Mouse (Mus musculus) frontal cortex, postnatal 10 days (tissue): Measurements from ENCODE around the gene Mylk4.

Source experiments
- DNase-seq, 2 experiments: peaks; one replicate each; pipeline ENCODE4 v3.0.0; 2022; ENCODE audit warnings: low spot score in 2 of 2, mixed read lengths in 1 of 2

Gene Mylk4

DNA sequence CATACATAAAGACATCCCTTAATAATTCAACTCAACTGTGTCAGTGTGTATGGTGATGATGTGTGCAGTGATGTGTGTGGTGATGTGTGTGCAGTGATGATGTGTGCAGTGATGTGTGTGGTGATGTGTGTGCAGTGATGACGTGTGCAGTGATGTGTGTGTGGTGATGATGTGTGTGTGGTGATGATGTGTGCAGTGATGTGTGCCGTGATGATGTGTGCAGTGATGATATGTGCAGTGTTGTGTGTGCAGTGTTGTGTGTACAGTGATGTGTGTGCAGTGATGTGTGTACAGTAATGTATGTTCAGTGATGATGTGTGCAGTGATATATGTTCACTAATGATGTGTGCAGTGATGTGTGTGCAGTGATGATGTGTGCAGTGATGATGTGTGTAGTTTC lies 75.9 kb downstream of the Mylk4 start:
- DNase-seq = no peak

- no peak for DNase-seq
Observed at GRCm38 (mm10) chr13:32706651-32707288, 77.0 kb downstream of the Mylk4 start.

- no peak for DNase-seq
Observed at GRCm38 (mm10) chr13:32705315-32705714, 78.4 kb downstream of the Mylk4 start.

DNA sequence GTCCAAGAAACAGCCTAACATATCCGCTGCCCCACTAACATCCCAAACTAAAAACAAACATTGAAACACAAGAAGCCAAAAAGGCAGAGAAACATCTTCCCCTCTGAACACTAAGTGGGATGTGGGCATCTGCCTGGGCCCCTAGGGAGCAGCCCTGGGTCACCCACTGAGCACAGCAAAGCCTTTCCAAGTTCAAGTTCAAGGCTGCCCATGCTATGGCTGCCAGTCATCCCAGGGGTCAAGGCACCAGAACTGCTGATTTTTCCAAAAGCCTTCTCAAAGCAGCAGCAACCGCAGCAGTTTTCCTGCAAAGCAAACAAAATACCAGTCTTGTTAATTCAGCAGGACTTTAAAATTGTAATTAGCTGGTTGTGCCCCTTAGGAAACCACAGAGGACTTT lies 78.8 kb downstream of the Mylk4 start:
- no peak for DNase-seq

DNA sequence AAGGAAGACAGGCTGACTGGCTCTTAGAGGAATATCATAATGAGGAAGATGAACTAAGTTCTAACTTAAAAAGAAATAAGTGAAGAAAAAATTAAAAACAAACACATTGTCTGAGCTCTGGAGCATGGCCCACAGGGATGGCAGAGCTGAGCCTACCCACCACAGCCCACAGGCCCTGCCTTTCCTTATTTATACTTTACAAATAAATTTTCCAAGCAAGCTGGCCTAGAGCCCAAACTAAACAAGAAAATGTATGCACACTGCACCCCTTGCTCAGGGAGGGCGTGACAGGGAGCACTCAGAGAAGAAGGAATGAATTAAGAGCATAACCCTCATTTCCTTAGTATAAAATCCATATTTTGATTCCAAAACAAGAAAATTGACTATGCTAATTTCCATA lies 82.2 kb downstream of the Mylk4 start:
- no peak for DNase-seq

- DNase-seq = no peak
Observed at GRCm38 (mm10) chr13:32699376-32699775, 84.4 kb downstream of the Mylk4 start.

- DNase-seq = no peak
Observed at GRCm38 (mm10) chr13:32698956-32699355, 84.8 kb downstream of the Mylk4 start.

- no peak for DNase-seq
Observed at GRCm38 (mm10) chr13:32693886-32694455, 89.8 kb downstream of the Mylk4 start.

DNA sequence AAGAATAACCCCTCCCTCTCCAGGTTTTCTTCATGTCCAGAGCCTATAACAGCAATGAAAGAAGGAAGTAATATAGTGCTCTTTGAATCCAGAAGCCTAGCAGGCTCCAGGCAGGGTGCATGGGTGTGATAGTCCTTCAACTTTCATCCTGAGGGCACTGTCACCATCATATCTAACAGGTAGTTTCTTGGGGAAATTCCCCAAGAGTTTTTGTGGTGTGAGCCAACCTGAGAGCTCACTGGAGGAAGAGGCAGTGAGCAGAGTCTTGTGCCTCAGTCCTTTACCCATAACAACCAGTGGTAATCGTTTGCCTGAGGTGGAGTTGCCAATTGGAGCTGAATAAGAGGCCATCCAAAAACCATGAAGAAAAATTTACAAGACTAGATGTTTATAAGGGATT lies 91.2 kb downstream of the Mylk4 start:
- no peak for DNase-seq

DNA sequence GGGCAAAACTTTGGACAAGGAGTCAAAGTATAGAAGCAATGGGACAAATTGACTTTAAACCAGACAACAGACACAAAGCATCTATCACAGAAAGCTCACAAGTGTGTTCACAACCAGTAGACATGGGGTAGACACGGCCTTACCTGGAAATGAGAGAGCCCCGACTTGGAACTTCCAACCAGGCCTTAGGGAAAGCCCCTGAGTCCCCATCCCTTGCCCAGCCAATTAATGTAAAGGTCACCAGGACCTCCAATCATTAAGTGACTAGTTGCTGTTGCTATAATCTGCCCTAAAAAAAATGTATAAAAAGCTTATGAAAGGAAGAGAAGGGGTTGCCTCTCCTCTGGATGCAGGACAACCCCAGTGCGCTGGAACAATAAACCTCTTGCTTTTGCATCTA lies 93.5 kb downstream of the Mylk4 start:
- DNase-seq = no peak

DNA sequence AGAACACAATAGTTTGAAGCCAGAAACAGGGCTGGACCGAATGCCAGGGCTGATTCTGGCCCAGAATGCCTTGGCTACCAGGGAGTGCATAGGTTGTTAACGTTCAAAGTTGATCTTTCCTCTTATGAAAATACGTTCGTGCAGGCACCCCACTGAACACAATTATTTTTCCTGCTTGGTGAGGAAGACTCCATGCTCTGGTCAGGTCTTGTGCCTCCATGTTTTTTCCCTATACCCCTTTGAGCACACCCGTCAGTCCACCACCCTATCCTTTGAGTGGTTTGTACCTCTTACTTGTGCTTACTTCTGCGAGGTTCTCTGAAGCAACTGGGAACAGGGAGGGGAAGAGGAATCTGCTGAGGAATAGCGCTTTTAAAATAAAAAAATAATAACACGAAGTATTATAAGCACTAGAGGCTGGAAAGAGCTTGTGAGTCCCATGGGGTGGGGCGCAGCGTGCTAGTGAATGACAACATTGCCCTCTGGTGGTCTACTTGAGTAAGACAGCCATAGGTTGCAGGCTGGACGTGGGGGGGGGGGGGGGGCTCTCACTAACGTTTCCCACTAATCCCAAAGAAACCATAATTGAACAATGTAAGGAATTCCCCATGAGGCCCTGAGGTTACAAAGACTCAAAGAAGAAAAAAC lies 102.8 kb downstream of the Mylk4 start:
- DNase-seq = peak; percentile 13 to 58

- no peak for DNase-seq
Observed at GRCm38 (mm10) chr13:32680121-32680551, 103.6 kb downstream of the Mylk4 start.

DNA sequence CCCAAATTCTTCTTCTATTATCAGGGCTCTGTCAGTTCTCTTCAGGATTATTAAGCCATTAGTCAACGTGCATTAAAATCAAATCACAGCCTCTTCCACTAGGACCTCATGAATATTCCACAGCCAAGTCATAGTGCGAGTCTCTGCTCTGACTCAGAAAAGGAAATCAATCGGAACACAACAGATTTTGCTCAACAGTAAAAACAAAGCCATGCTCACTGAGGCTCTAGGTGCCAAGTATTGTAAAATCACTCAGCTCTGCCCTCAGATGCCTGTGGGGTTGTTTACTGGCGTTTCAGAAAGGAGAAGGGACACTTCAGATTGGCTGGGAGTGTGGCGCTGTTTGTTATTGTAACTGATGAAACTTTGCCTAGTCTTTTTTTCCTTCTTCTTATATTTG lies 104.8 kb downstream of the Mylk4 start:
- DNase-seq = no peak

- DNase-seq = no peak
Observed at GRCm38 (mm10) chr13:32670782-32671181, 113.0 kb downstream of the Mylk4 start.

- DNase-seq = no peak
Observed at GRCm38 (mm10) chr13:32668296-32668695, 115.5 kb downstream of the Mylk4 start.

GRCm38 (mm10) chr13:32667386-32667785 lies 116.4 kb downstream of the Mylk4 start:
- DNase-seq = no peak

DNA sequence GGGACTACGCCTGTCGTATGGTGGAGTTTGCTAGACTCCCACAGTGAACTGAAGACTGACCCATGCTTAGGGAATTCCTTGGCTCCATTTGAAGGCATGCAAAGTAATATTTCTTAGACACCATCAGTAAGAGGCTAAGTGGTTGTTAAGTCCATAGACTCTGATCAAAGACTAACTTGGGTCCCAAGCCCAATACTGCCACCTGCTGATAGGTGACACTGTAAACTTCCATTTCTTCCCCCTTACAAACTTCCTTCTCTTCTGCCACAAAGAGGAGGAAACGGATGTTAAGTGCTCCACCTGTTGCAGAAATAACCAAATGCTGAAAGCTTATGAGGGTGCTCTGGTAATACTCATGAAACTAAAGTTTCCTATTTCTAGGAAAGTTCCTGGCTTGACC lies 121.7 kb downstream of the Mylk4 start:
- DNase-seq = no peak

DNA sequence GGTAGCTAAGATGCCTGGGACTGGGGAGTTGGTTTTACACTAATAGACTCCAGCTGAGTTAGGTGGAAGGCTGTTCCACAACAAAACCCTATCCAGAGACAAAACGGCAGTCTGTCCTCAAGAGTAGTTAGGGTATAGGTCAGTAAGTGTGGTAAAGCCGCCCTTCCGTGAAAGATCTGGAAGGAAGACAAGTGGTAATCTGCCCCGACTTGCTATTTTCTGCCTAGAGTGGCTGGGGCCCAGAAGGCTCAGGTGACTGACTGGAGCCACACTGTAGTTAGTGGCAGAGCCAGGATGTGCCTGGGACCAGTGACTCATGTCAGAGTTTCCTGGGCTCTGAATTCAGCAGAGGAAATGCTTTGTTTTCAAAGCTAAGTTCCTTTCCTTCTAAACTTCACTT lies 123.5 kb downstream of the Mylk4 start:
- no peak for DNase-seq

GRCm38 (mm10) chr13:32659271-32659670 lies 124.5 kb downstream of the Mylk4 start:
- DNase-seq = no peak

DNA sequence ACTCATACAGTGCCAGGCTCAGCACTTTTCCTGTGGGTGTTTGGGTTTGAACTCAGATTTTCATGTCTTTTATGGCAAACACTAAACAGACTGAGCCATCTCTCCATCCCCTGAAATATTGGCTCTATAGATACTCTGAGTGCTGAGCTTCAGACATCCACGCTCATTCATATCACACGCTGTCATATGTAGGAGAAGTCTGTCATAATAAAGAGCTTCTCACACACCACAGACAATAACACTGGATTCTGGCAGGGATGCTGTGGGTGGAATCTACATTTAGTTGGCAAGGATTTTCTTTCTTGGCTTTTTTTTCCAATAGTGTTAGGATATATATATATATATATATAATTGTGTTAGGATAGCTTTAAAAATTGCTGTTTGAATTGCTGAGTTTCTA lies 126.2 kb downstream of the Mylk4 start:
- DNase-seq = no peak
